Mouse (Mus musculus): Measurements from ENCODE around the gene Efnb3. TPM values are rescaled to one million over a fixed set of nuclear protein-coding genes. Genes with fewer than 3 reads are reported as not detected.

The Efnb3 gene
- polyA plus RNA-seq, 1 experiment from 2014 or later: 67.2 TPM

GRCm38 (mm10) chr11:69580572-69581146 lies 20.7 kb upstream of the Efnb3 start:
- H3K9me3 ChIP-seq: no peaks in the 10 kb centered on the region
- H3K4me3 ChIP-seq: peak overlapping the region; percentile 92
- H3K4me1 ChIP-seq (replicated peaks): peaks cover 52% of the 10 kb centered on the region
- H3K27me3 ChIP-seq (ENCODE audit: insufficient read depth, poor library complexity, severe bottlenecking): no peaks in the 10 kb centered on the region
- under 1% methylated on average over 25 of the region's 25 CpGs for WGBS
- DNase-seq (ENCODE audit: low spot score): no peak
- peak overlapping the region; percentile 95 for H3K27ac ChIP-seq
- peaks cover 40% of the 10 kb centered on the region for H3K36me3 ChIP-seq

DNA sequence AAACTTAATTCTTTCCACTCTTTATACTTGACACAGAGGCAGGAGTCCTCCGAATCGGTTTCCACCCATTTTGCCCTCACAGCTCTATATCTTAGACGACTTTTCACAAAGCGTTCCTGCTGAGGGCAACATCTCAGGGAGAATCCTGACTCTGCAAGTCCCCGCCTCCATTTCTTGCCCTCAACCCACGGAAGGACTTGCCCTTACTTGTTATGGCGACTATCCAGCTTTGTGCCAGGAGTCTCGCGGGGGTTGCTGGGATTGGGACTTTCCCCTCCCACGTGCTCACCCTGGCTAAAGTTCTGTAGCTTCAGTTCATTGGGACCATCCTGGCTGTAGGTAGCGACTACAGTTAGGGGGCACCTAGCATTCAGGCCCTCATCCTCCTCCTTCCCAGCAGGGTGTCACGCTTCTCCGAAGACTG lies 20.1 kb upstream of the Efnb3 start, which contains the start of the genes Wrap53 and Trp53:
TSS of gene Wrap53 (minus strand) at position 165 of the 424 bp plus-strand sequence.
TSS of gene Trp53 (plus strand) at position 269 of the 424 bp plus-strand sequence.
- H3K27me3 ChIP-seq (ENCODE audit: insufficient read depth, poor library complexity, severe bottlenecking): no peaks in the 10 kb centered on the region
- 0% methylated on average over 13 of the region's 13 CpGs for WGBS
- peaks cover 57% of the 10 kb centered on the region for H3K4me1 ChIP-seq (replicated peaks)
- no peaks in the 10 kb centered on the region for H3K9me3 ChIP-seq
- H3K27ac ChIP-seq: peak within 1 kb of the TSS; percentile 95
- DNase-seq (ENCODE audit: low spot score): peak; percentile 92
- peak within 1 kb of the TSS; percentile 92 for H3K4me3 ChIP-seq
- H3K36me3 ChIP-seq: peaks cover 45% of the 10 kb centered on the region

- no peaks in the 10 kb centered on the region for H3K9me3 ChIP-seq
- H3K36me3 ChIP-seq: peaks cover 46% of the 10 kb centered on the region
- H3K27ac ChIP-seq: peak overlapping the region; percentile 95
- peak overlapping the region; percentile 92 for H3K4me3 ChIP-seq
- DNase-seq (ENCODE audit: low spot score): peak; percentile 99
- H3K27me3 ChIP-seq (ENCODE audit: insufficient read depth, poor library complexity, severe bottlenecking): no peaks in the 10 kb centered on the region
- H3K4me1 ChIP-seq (replicated peaks): peaks cover 63% of the 10 kb centered on the region
- WGBS: 3% methylated on average over 39 of the region's 39 CpGs
These were observed 19.4 kb upstream of the Efnb3 start for GRCm38 (mm10) chr11:69579128-69580017.

GRCm38 (mm10) chr11:69578301-69578700 lies 18.3 kb upstream of the Efnb3 start:
- H3K4me1 ChIP-seq (replicated peaks): peaks cover 63% of the 10 kb centered on the region
- H3K9me3 ChIP-seq: no peaks in the 10 kb centered on the region
- no peak for DNase-seq (ENCODE audit: low spot score)
- no peaks in the 10 kb centered on the region for H3K27me3 ChIP-seq (ENCODE audit: insufficient read depth, poor library complexity, severe bottlenecking)
- peaks cover 48% of the 10 kb centered on the region for H3K36me3 ChIP-seq
- peak overlapping the region; percentile 92 for H3K4me3 ChIP-seq
- peak overlapping the region; percentile 95 for H3K27ac ChIP-seq
- 14% methylated on average over 15 of the region's 15 CpGs for WGBS

GRCm38 (mm10) chr11:69576307-69576706 lies 16.3 kb upstream of the Efnb3 start:
- H3K27me3 ChIP-seq (ENCODE audit: insufficient read depth, poor library complexity, severe bottlenecking): no peaks in the 10 kb centered on the region
- H3K4me3 ChIP-seq: peak overlapping the region; percentile 21; the same call in 1 of the 2 replicates
- no peak for DNase-seq (ENCODE audit: low spot score)
- H3K36me3 ChIP-seq: peaks cover 61% of the 10 kb centered on the region
- peaks cover 48% of the 10 kb centered on the region for H3K4me1 ChIP-seq (replicated peaks)
- WGBS: 82% methylated on average over 5 of the region's 5 CpGs
- H3K9me3 ChIP-seq: no peaks in the 10 kb centered on the region
- no peak overlapping the region for H3K27ac ChIP-seq

- H3K4me3 ChIP-seq: 0 out of 2 replicates have a peak overlapping the region, but pooled peaks have one; percentile 4
- H3K9me3 ChIP-seq: no peaks in the 10 kb centered on the region
- DNase-seq (ENCODE audit: low spot score): no peak
- H3K27ac ChIP-seq: no peak overlapping the region
- 71% methylated on average over 3 of the region's 3 CpGs for WGBS
- no peaks in the 10 kb centered on the region for H3K27me3 ChIP-seq (ENCODE audit: insufficient read depth, poor library complexity, severe bottlenecking)
- H3K36me3 ChIP-seq: peaks cover 72% of the 10 kb centered on the region
- H3K4me1 ChIP-seq (replicated peaks): peaks cover 48% of the 10 kb centered on the region
These were observed 15.2 kb upstream of the Efnb3 start for GRCm38 (mm10) chr11:69575220-69575619.

- no peak for DNase-seq (ENCODE audit: low spot score)
- Histone ChIP-seq H3K27ac (no peak overlapping the region; the same call in 1 of the 2 replicates), H3K27me3 (ENCODE audit: insufficient read depth, poor library complexity, severe bottlenecking) (peaks cover 4% of the 10 kb centered on the region; the same call in 1 of the 2 replicates), H3K4me1 (replicated peaks) (peaks cover 50% of the 10 kb centered on the region), H3K4me3 (0 out of 2 replicates have a peak overlapping the region, but pooled peaks have one; percentile 11), H3K36me3 (peaks cover 85% of the 10 kb centered on the region), H3K9me3 (no peaks in the 10 kb centered on the region)
- WGBS: 75% methylated on average over 8 of the region's 8 CpGs
These were observed 5.1 kb upstream of the Efnb3 start for GRCm38 (mm10) chr11:69565131-69565530.

- Histone ChIP-seq H3K9me3 (no peaks in the 10 kb centered on the region), H3K36me3 (peaks cover 77% of the 10 kb centered on the region), H3K4me1 (replicated peaks) (peaks cover 57% of the 10 kb centered on the region), H3K4me3 (no peak overlapping the region), H3K27me3 (ENCODE audit: insufficient read depth, poor library complexity, severe bottlenecking) (peaks cover 4% of the 10 kb centered on the region; the same call in 1 of the 2 replicates), H3K27ac (peak overlapping the region; percentile 1; the same call in 1 of the 2 replicates)
- 56% methylated on average over 3 of the region's 3 CpGs for WGBS
- no peak for DNase-seq (ENCODE audit: low spot score)
These were observed 4.4 kb upstream of the Efnb3 start for GRCm38 (mm10) chr11:69564391-69564790.

DNA sequence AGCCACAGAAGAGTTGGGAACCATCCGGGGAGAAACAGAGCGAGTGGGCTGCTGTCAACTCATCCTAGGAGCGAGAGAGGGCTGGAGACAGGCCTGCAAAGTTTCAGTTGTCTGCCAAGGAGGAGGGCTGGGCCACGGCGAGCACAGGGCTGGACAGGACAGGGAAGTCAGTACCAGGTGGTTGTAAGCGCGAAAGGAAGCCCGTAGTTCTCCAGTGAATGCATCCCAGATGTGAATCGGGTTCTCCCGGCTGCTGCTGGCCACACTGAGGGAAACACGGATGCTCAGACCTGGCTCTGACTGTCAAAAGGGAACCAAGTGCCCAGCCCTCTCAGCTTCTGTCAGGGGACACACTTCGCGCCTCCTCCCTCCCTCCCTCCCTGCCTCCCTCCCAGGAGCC lies 3.4 kb upstream of the Efnb3 start:
- 77% methylated on average over 13 of the region's 13 CpGs for WGBS
- peaks cover 67% of the 10 kb centered on the region for H3K4me1 ChIP-seq (replicated peaks)
- H3K4me3 ChIP-seq: no peak overlapping the region
- no peaks in the 10 kb centered on the region for H3K9me3 ChIP-seq
- H3K27ac ChIP-seq: 0 out of 2 replicates have a peak overlapping the region, but pooled peaks have one; percentile 3
- no peak for DNase-seq (ENCODE audit: low spot score)
- peaks cover 71% of the 10 kb centered on the region for H3K36me3 ChIP-seq
- peaks cover 4% of the 10 kb centered on the region; the same call in 1 of the 2 replicates for H3K27me3 ChIP-seq (ENCODE audit: insufficient read depth, poor library complexity, severe bottlenecking)

DNA sequence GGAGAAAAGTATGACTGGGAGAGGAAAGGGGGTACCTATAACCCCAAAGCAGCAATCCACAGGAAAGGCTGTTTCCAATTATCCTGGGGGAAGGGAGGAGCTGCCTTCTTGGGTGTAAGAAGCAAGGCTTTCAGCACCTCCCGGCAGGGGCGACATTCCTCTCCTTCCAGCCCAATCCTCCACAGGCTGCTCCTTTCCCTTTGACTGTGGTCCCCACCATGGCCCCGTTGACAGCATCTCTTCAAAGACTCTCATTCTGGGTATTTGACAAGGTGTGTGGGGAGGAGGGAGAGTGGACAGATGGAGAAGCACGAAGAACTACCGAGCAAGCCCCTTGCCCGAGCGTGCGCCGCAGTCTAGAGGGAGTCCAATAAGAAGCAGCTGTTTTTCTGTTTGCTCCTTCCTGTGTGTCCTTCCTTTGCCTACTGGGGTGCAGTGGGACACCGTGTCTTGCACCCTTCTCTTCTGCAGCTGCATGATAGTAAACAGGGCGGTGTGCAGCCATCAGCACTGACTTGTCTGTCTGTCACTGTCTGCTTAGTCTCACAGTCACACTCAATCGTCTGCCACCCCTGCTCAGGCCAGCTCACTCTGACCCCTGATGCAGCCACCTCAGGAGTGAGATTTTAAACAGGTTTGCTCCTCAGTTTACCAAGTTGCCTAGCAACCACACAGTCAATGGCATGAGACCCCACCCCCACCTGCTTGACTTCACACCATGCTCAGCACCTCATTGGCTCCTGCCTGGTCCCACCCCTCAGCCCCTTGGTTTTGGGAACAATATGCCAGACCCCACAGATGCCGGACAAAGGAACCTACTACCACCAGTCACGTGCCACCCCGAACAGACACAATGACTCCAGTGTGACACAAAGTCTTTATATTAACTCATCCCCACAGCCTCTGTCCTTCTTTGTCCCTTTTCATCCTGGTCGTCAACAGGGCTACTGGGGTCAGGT lies 1.2 kb upstream of the Efnb3 start:
- peaks cover 58% of the 10 kb centered on the region for H3K36me3 ChIP-seq
- DNase-seq (ENCODE audit: low spot score): peak; percentile 85
- WGBS: 8% methylated on average over 16 of the region's 16 CpGs
- H3K9me3 ChIP-seq: no peaks in the 10 kb centered on the region
- peak overlapping the region; percentile 91 for H3K4me3 ChIP-seq
- H3K27ac ChIP-seq: peak overlapping the region; percentile 98
- H3K4me1 ChIP-seq (replicated peaks): peaks cover 89% of the 10 kb centered on the region
- H3K27me3 ChIP-seq (ENCODE audit: insufficient read depth, poor library complexity, severe bottlenecking): peaks cover 12% of the 10 kb centered on the region

GRCm38 (mm10) chr11:69559183-69559582 lies 822 bp downstream of the Efnb3 start:
- H3K36me3 ChIP-seq: peaks cover 58% of the 10 kb centered on the region
- no peak for DNase-seq (ENCODE audit: low spot score)
- H3K27me3 ChIP-seq (ENCODE audit: insufficient read depth, poor library complexity, severe bottlenecking): peaks cover 15% of the 10 kb centered on the region
- 9% methylated on average over 5 of the region's 5 CpGs for WGBS
- H3K4me3 ChIP-seq: peak overlapping the region; percentile 91
- H3K4me1 ChIP-seq (replicated peaks): peaks cover 99% of the 10 kb centered on the region
- H3K27ac ChIP-seq: peak overlapping the region; percentile 98
- no peaks in the 10 kb centered on the region for H3K9me3 ChIP-seq

GRCm38 (mm10) chr11:69558756-69559155 lies 1.2 kb downstream of the Efnb3 start:
- no peak for DNase-seq (ENCODE audit: low spot score)
- peaks cover 100% of the 10 kb centered on the region for H3K4me1 ChIP-seq (replicated peaks)

More at GRCm38 (mm10) chr11:69558756-69559155, 1.2 kb downstream of the Efnb3 start:
- H3K27me3 ChIP-seq (ENCODE audit: insufficient read depth, poor library complexity, severe bottlenecking): peaks cover 15% of the 10 kb centered on the region
- H3K9me3 ChIP-seq: no peaks in the 10 kb centered on the region
- WGBS: 12% methylated on average over 6 of the region's 6 CpGs
- H3K4me3 ChIP-seq: peak overlapping the region; percentile 91
- peak overlapping the region; percentile 98 for H3K27ac ChIP-seq
- H3K36me3 ChIP-seq: peaks cover 55% of the 10 kb centered on the region
